Mouse (Mus musculus) liver, embryonic 12.5 days (tissue): ENCODE data around the gene Tbc1d9b. TPM values are rescaled to one million over a fixed set of nuclear protein-coding genes. Genes with fewer than 3 reads are reported as not detected.

Source experiments
- ATAC-seq: fragments of 200-750 bp; cut with Nextera tagmentation; 2 replicates; pipeline ENCODE4 v1.8.0; 2017; ENCODE audit warnings: moderate number of reproducible peaks, mild to moderate bottlenecking, moderate library complexity
- H3K27ac ChIP-seq: fragments of 300-500 bp; sonication (generic); 2 replicates; pipeline ENCODE4 v1.5.1; 2016; ENCODE audit warnings: mild to moderate bottlenecking
- H3K27me3 ChIP-seq: fragments of 300-500 bp; sonication (generic); replicated peaks from 2 replicates; pipeline ENCODE4 v1.6.1; 2016; ENCODE audit warnings: mild to moderate bottlenecking, moderate library complexity
- H3K36me3 ChIP-seq: fragments of 300-500 bp; sonication (generic); 2 replicates; pipeline ENCODE4 v1.6.1; 2016; ENCODE audit warnings: mild to moderate bottlenecking, moderate library complexity
- H3K4me1 ChIP-seq: fragments of 300-500 bp; sonication (generic); 2 replicates; pipeline ENCODE4 v1.6.1; 2016
- H3K4me2 ChIP-seq: fragments of 300-500 bp; sonication (generic); 2 replicates; pipeline ENCODE4 v1.6.1; 2016; ENCODE audit warnings: mild to moderate bottlenecking, moderate library complexity
- H3K4me3 ChIP-seq: fragments of 300-500 bp; sonication (generic); 2 replicates; pipeline ENCODE4 v1.5.1; 2016; ENCODE audit warnings: mild to moderate bottlenecking, moderate library complexity
- H3K9ac ChIP-seq: fragments of 300-500 bp; sonication (generic); 2 replicates; pipeline ENCODE4 v1.6.1; 2016; ENCODE audit warnings: mild to moderate bottlenecking, moderate library complexity
- H3K9me3 ChIP-seq: fragments of 300-500 bp; sonication (generic); replicated peaks from 2 replicates; pipeline ENCODE4 v1.6.1; 2016; ENCODE audit warnings: mild to moderate bottlenecking, moderate library complexity
- WGBS: fragments of 180-500 bp; shearing (Covaris S2); methylation state at CpG from one replicate; pipeline ENCODE4 v1.1.7; 2016; ENCODE audit not compliant: insufficient replicate concordance; 5-methylcytosine and 5-hydroxymethylcytosine counted together
- polyA plus RNA-seq: library from polyadenylated mRNA; unstranded; fragments of >200 nt; fragmentation: Nextera tagmentation; extraction: Ambion mirVana; gene quantifications from 2 replicates; pipeline ENCODE4 v1.2.1, GENCODE M21; 2016

Gene Tbc1d9b
- polyA plus RNA-seq, 1 experiment from 2014 or later, result 20.3 TPM

DNA sequence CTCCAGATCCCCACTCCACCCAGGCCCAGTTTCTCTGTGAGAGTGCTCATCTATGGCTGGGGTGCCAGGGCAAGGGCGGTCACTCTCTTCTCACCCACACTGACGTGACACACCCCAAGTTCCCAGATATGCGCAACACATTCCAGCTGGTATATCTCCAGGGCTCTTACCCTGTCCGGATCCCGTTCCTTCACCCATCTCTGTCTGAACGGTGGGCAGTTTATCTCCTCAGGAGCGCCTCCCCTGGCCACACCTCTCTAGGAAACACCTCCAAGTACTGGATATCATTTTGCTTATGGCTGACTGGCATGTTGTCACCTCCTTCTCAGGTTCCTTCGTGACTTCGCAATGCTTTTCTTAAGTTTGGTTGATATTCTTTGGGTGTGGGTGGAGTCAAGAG is 84.4 kb downstream of the Tbc1d9b start:
- Histone ChIP-seq H3K4me1 (peaks cover 86% of the 10 kb centered on the region), H3K9me3 (no peaks in the 10 kb centered on the region), H3K9ac (no peak overlapping the region), H3K27ac (peak overlapping the region; percentile 27; the same call in 1 of the 2 replicates), H3K4me2 (peak overlapping the region; percentile 35), H3K27me3 (no peaks in the 10 kb centered on the region), H3K4me3 (no peak overlapping the region), H3K36me3 (peaks cover 6% of the 10 kb centered on the region; the same call in 1 of the 2 replicates)
- WGBS, result 37% methylated on average over 9 of the region's 9 CpGs
- peak; percentile 28; the same call in 1 of the 2 replicates for ATAC-seq

DNA sequence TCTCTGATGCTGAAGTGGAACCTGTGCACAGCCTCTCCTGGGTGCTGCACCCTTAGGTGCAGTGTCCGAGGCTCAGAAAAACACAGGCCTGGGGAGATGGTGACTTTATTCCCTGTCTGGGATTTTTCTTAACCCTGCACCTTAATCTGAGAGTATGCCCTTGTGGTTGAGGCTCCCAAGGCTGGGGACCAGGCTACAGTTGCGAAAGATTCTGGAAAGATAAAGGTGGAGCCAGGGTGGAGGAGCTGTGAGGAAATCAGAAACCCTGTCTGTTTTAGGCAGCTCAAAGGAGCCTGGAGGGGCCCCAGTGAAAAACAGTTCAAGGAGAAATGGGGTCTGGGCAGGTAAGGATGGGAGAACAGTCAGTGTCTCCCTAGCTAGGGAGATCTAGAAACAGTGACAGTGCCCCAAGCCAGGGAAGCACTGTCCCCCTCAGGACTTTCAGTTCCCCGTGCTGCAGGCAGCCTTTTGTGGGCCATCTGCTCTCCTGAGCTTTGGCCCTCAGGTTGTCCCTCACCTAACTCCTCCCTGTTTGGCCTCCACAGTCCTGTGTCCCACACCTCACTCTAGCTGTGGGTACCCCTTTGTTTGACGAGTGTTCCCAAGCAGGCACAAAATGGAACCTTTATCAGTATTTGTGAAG is 85.6 kb downstream of the Tbc1d9b start:
- H3K4me3 ChIP-seq, result no peak overlapping the region
- H3K27ac ChIP-seq, result peak overlapping the region; percentile 42
- 64% methylated on average over 4 of the region's 4 CpGs for WGBS
- no peak overlapping the region for H3K4me2 ChIP-seq
- H3K36me3 ChIP-seq, result peaks cover 10% of the 10 kb centered on the region; the same call in 1 of the 2 replicates
- no peak for ATAC-seq
- no peaks in the 10 kb centered on the region for H3K9me3 ChIP-seq
- peaks cover 75% of the 10 kb centered on the region for H3K4me1 ChIP-seq
- H3K9ac ChIP-seq, result no peak overlapping the region
- H3K27me3 ChIP-seq, result no peaks in the 10 kb centered on the region

DNA sequence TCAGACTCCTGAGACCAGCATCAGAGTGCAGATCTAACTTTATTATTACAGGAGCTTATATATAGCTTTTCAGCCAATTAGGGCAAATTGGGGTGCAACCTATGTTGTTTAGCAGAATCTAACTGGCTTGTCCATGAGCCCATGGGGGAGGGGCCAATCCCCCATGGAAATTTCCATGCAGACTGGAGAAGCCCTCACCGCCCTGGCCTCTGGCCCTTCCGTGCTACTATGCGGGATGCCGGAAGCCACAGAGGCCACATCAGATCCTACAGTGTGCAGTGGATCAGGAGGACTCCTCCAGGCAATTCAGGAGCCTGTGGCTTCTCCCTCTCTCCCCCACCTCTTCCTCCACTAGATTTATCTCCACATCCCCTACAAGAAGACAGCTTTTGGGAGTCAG is 86.6 kb downstream of the Tbc1d9b start:
- Histone ChIP-seq H3K4me2 (no peak overlapping the region), H3K4me3 (no peak overlapping the region), H3K36me3 (peaks cover 10% of the 10 kb centered on the region), H3K9me3 (no peaks in the 10 kb centered on the region), H3K27me3 (no peaks in the 10 kb centered on the region), H3K9ac (no peak overlapping the region), H3K27ac (no peak overlapping the region; the same call in 1 of the 2 replicates), H3K4me1 (peaks cover 70% of the 10 kb centered on the region)
- WGBS, result 48% methylated on average over 4 of the region's 4 CpGs
- ATAC-seq, result no peak

DNA sequence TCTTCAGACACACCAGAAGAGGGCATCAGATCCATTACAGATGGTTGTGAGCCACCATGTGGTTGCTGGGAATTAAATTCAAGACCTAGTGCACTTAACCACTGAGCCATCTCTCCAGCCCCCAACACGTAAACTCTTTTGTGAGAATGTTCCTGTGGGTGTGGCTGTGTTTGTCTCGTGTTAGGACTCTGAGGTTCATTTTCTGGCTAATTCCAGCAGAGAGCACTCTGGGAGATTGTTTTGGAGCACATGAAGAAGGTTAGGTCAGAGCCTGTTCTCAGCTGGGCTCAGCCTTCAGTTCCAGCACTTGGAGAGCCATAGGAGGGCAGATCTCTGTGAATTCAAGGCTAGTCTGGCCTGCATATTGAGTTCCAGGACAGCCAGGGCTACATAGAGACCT is 88.6 kb downstream of the Tbc1d9b start:
- H3K9ac ChIP-seq, result no peak overlapping the region
- no peaks in the 10 kb centered on the region for H3K27me3 ChIP-seq
- H3K27ac ChIP-seq, result no peak overlapping the region
- no peak overlapping the region for H3K4me2 ChIP-seq
- ATAC-seq, result no peak
- peaks cover 70% of the 10 kb centered on the region for H3K4me1 ChIP-seq
- no peaks in the 10 kb centered on the region for H3K9me3 ChIP-seq
- H3K4me3 ChIP-seq, result no peak overlapping the region
- peaks cover 10% of the 10 kb centered on the region for H3K36me3 ChIP-seq
- WGBS, result 33% methylated on average over 2 of the region's 2 CpGs

Other genes with a start within 250 kb of the Tbc1d9b start
- not detected in 2 replicates for gene Rasgef1c, start 229.6 kb upstream of the Tbc1d9b start, polyA plus RNA-seq
- 39.2 and 39.7 TPM in 2 replicates for gene Rnf130, start 106.0 kb upstream of the Tbc1d9b start, polyA plus RNA-seq
- 8.6 and 8.7 TPM in 2 replicates for gene Mrnip, start 43.0 kb downstream of the Tbc1d9b start, polyA plus RNA-seq
- gene Sqstm1, start 79.4 kb downstream of the Tbc1d9b start, polyA plus RNA-seq, result 143 and 152 TPM in 2 replicates
- 29.1 and 30.7 TPM in 2 replicates for gene Mgat4b, start 79.5 kb downstream of the Tbc1d9b start, polyA plus RNA-seq
- gene Ltc4s, start 107.2 kb downstream of the Tbc1d9b start, polyA plus RNA-seq, result 0.87 and 1.0 TPM in 2 replicates
- gene Maml1, start 160.9 kb downstream of the Tbc1d9b start, polyA plus RNA-seq, result 3.2 and 3.3 TPM in 2 replicates
- 255 and 264 TPM in 2 replicates for gene Canx, start 194.3 kb downstream of the Tbc1d9b start, polyA plus RNA-seq
- 0.18 TPM in 1 of 2 replicates, not detected in the other for gene Cby3, start 223.1 kb downstream of the Tbc1d9b start, polyA plus RNA-seq
- 160 TPM in 2 replicates for gene Hnrnph1, start 245.6 kb downstream of the Tbc1d9b start, polyA plus RNA-seq